Mouse (Mus musculus) megakaryocyte, embryonic 14.5 days (primary cell): ENCODE measurements at regions not wholly inside any gene's neighbourhood (a gene's known extent, or its start where the extent isn't known, plus 50 kb on each side); places are given as distances from the start of the nearest gene placed in this dataset.

Experiments
- FLI1 ChIP-seq: IDR thresholded peaks from 2 replicates; pipeline ENCODE4 v1.6.1; 2012; ENCODE audit warnings: low read length, inconsistent platforms, mixed read lengths
- GATA1 ChIP-seq: IDR thresholded peaks from 3 replicates; pipeline ENCODE4 v1.6.1; 2012; ENCODE audit warnings: mixed read lengths, low read length, inconsistent platforms, borderline replicate concordance

DNA sequence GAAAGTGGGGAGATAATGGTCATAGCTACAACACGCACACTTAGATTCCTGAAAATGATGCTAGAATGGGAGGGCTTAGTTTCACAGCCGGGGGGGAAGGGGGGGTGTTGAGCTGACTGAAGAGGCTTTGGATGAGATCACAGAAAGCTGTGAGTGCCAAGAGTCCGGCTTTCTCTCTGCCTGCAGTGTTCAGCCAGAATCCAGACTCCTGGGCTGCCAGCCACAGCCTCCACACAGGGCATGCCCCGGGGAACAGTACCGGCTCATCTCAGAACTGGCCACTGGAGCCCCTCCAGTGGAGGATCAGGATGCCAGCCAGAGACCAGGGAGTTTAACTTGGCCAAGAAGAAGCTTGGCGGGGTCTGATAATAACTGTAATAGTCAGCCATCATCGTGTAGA lies 85.7 kb downstream of the Vcpkmt start:
- TF ChIP-seq FLI1 (no peak), GATA1 (no peak)
